In the genomic region with DNA sequence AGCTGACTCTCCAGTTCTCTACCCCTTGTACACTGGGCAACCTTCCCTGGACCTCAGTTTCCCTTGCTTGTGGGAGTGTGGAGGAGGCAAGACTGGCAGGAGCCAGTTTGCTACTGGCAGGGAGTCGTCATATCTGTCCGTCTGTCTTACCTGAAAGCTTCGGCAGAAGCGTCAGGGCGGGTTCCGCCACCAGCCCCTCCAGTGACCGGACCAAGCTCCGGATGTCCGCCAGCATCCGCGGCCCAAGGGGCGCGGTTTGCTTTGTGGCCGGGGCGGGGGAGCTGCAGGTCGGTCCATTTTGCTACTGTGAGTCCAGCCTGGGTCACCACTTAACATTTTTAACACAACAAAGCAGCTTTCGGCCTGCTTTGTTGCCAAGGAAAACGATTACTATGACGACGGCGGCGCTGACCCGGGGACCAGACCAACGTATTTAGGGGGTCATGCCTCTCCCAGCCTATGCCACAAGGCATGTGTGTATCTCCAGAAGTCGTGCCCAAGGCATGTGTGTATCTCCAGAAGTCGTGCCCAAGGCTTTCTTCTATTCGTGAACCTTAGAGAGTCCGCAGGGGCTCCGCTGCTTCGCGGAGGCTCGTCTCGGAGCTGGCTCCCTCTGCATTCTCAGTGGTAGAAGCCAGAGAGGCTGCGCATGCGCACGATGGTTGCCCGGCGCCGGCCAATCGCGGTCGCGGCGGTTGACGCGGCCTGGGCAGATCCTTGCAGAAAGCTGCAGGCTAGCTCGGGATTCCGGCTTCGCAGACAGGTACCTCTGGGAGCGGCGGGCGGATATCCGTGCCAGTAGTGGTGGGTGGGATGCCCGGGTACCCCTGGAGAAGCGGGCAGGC, we compare ENCODE assay signal across 8 mouse cellular contexts. TPM values are rescaled to one million over a fixed set of nuclear protein-coding genes. Genes with fewer than 3 reads are reported as not detected.
DNase-seq lines count a peak whose midpoint lies in the region; ATAC-seq and TF ChIP-seq lines count a peak whose summit lies in the region.

A gene (minus strand): TSS at position 426 of the 845 bp plus-strand sequence.
A gene (plus strand): TSS at position 669 of the 845 bp plus-strand sequence.

- DNase-seq in T-cell, adult 2 months (ENCODE audit: low spot score) = peak; percentile 86
- DNase-seq in cerebellum, postnatal 36 days = peak; percentile 97 to 99
- peak; percentile 95 for DNase-seq in gastrocnemius, adult 18-20 months (ENCODE audit: low spot score)
- peak; percentile 96 for DNase-seq in hindbrain, postnatal 0 days (ENCODE audit: low spot score)
- peak; percentile 96 for DNase-seq in left cerebral cortex, adult 2 months (ENCODE audit: extremely low spot score in 1 of 2, low spot score in 2 of 2)
- DNase-seq in right cerebral cortex, adult 2 months (ENCODE audit: low spot score in 2 of 2) = peak; percentile 97 to 98
- peak; percentile 96 for DNase-seq in urinary bladder, postnatal 14 days (ENCODE audit: low spot score)

- WGBS in hindbrain, postnatal 0 days = under 1% methylated on average over 55 of the region's 55 CpGs

- no peaks in the 10 kb centered on the region for H3K36me3 ChIP-seq in hindbrain, postnatal 0 days (ENCODE audit: insufficient read depth, low read length)

- ATAC-seq in hindbrain, postnatal 0 days = peak; percentile 91
- ATAC-seq in megakaryocyte, adult 5-6 weeks (ENCODE audit: poor library complexity, severe bottlenecking) = peak; percentile 90

- H3K4me2 ChIP-seq in hindbrain, postnatal 0 days (ENCODE audit: low read depth, low read length) = peak within 1 kb of the TSS; percentile 64

- intact Hi-C loops in left cerebral cortex, adult 2 months (cut with DNase I) = loop anchor here (2.0 to 10.0 kb wide), 2 partner anchors 28 to 434 kb away; a partner anchor contains a TSS

- H3K4me3 ChIP-seq in hindbrain, postnatal 0 days (ENCODE audit: low read length) = peak within 1 kb of the TSS; percentile 83
- peak within 1 kb of the TSS; percentile 90 for H3K4me3 ChIP-seq in left cerebral cortex, adult 2 months

- H3K9ac ChIP-seq in hindbrain, postnatal 0 days (replicated peaks; ENCODE audit: low read length) = peak within 1 kb of the TSS; percentile 77

- H3K27me3 ChIP-seq in hindbrain, postnatal 0 days (ENCODE audit: insufficient read depth, low read length) = no peaks in the 10 kb centered on the region

- peak within 1 kb of the TSS; percentile 96 for H3K27ac ChIP-seq in hindbrain, postnatal 0 days
- H3K27ac ChIP-seq in left cerebral cortex, adult 2 months = peak within 1 kb of the TSS; percentile 99

- peaks cover 4% of the 10 kb centered on the region; the same call in 1 of the 2 replicates for H3K4me1 ChIP-seq in hindbrain, postnatal 0 days (ENCODE audit: insufficient read depth, low read length)

- H3K9me3 ChIP-seq in hindbrain, postnatal 0 days (ENCODE audit: low read length) = no peaks in the 10 kb centered on the region

- no peak for TF ChIP-seq CTCF in hindbrain, postnatal 0 days (IDR thresholded peaks at IDR 0.05; ENCODE audit: low read depth)
- no peak for TF ChIP-seq CTCF in left cerebral cortex, adult 2 months (IDR thresholded peaks at IDR 0.05)

RNA-seq across cellular contexts. Expression of the first gene that starts in this region (rescaled TPM):
- under 1 TPM; 0.46 to 0.69 TPM for total RNA-seq in gastrocnemius, adult 18-20 months (2021)
- 6.4 and 8.4 TPM in 2 replicates for total RNA-seq in hindbrain, postnatal 0 days (2014; rRNA removed)
- polyA plus RNA-seq in hindbrain, postnatal 0 days (2015; fragmentation: Nextera tagmentation; extraction: Ambion mirVana) = 2.1 and 3.1 TPM in 2 replicates
- total RNA-seq in left cerebral cortex, adult 2 months (2021) = 10 to 100 TPM; 12.9 to 13.6 TPM
- total RNA-seq in megakaryocyte, adult 5-6 weeks (2015) = 0.20 and 0.87 TPM in 2 replicates
- total RNA-seq in megakaryocyte, adult 5-6 weeks (2017) = 0.12 and 1.2 TPM in 2 replicates

RNA-seq across cellular contexts. Expression of the second gene that starts in this region (rescaled TPM):
- total RNA-seq in gastrocnemius, adult 18-20 months (2021) = 10 to 100 TPM; 13.4 to 15.2 TPM
- total RNA-seq in hindbrain, postnatal 0 days (2014; rRNA removed) = 48.2 and 54.2 TPM in 2 replicates
- 91.5 and 92.0 TPM in 2 replicates for polyA plus RNA-seq in hindbrain, postnatal 0 days (2015; fragmentation: Nextera tagmentation; extraction: Ambion mirVana)
- 10 to 100 TPM; 42.6 to 49.4 TPM for total RNA-seq in left cerebral cortex, adult 2 months (2021)
- total RNA-seq in megakaryocyte, adult 5-6 weeks (2015) = 9.9 and 12.9 TPM in 2 replicates
- 45.0 and 52.0 TPM in 2 replicates for total RNA-seq in megakaryocyte, adult 5-6 weeks (2017)

Comparison
In these comparisons a context has a peak if more than half of its experiments do, and no peak if none do; other contexts are left out.
1. Peak in every context shown above with its lines: DNase-seq, ATAC-seq, H3K4me3 ChIP-seq and H3K27ac ChIP-seq.